Mouse (Mus musculus): ENCODE data around the gene Krt25. TPM values are rescaled to one million over a fixed set of nuclear protein-coding genes. Genes with fewer than 3 reads are reported as not detected.
A peak's percentile ranks its signal among the peaks of the same experiment; 100 is the strongest.

The Krt25 gene
- polyA plus RNA-seq, 1 experiment, result 0.16 TPM

DNA sequence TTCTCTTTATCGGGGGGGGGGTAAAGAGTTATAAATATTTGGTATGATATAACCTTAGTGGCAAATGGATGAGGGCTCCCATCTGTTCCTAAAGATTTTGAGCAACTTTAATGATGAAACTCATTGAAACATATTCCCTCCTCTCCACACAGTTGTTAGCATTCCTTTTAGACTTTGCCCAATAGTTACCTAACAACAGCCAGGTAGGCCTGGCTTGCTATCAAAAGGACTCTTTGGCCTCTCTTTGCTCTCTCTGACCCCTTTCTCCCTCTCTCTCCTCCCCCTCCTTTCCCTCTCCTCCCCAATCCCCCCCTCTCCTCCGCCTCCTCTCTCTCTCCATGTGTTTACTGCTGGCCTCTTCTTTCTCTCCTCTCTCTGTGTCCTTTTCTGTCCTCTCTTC is 8.2 kb downstream of the Krt25 start:
- Histone ChIP-seq H3K27me3 (ENCODE audit: control insufficient read depth, insufficient read depth, low read length) (no peaks in the 10 kb centered on the region), H3K4me3 (ENCODE audit: control insufficient read depth, insufficient read depth, low read length) (no peak overlapping the region), H3K27ac (ENCODE audit: control insufficient read depth, insufficient read depth, low read length) (no peak overlapping the region), H3K4me1 (replicated peaks; ENCODE audit: control insufficient read depth, insufficient read depth, low read length) (no peaks in the 10 kb centered on the region), H3K36me3 (ENCODE audit: control insufficient read depth, insufficient read depth, low read length) (no peaks in the 10 kb centered on the region)
- 93% methylated on average over 2 of the region's 2 CpGs for WGBS
- no peak for DNase-seq
- no peak for TF ChIP-seq POLR2A (IDR thresholded peaks at IDR 0.05; ENCODE audit: control insufficient read depth, extremely low read depth, insufficient read depth, low read length, poor library complexity)
- TF ChIP-seq CTCF (IDR thresholded peaks at IDR 0.05; ENCODE audit: borderline replicate concordance, control insufficient read depth, extremely low read depth, insufficient read depth, low read length, poor library complexity), result no peak

DNA sequence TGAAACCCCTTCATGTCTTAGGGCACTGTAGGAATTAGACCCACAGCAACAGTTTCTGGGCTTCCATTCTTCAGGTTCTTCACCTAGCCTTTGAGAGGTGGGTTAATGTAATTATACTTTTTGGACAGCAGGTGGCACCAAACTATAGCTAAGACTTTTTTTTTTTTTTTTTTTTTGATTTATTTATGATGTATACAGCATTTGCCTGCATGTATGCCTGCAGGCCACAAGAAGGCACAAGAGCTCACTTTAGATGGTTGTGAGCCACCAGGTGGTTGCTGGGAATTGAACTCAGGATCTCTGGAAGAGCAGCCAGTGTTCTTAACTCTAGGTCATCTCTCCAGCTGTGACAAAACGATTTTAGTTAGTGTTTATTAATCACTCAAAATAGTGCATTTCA is 11.9 kb downstream of the Krt25 start:
- WGBS, result 97% methylated on average over 1 of the region's 1 CpGs
- no peaks in the 10 kb centered on the region for H3K4me1 ChIP-seq (replicated peaks; ENCODE audit: control insufficient read depth, insufficient read depth, low read length)
- H3K36me3 ChIP-seq (ENCODE audit: control insufficient read depth, insufficient read depth, low read length), result no peaks in the 10 kb centered on the region
- DNase-seq, result peak; percentile 6
- no peak overlapping the region for H3K4me3 ChIP-seq (ENCODE audit: control insufficient read depth, insufficient read depth, low read length)
- TF ChIP-seq CTCF (IDR thresholded peaks at IDR 0.05; ENCODE audit: borderline replicate concordance, control insufficient read depth, extremely low read depth, insufficient read depth, low read length, poor library complexity), result no peak
- no peak for TF ChIP-seq POLR2A (IDR thresholded peaks at IDR 0.05; ENCODE audit: control insufficient read depth, extremely low read depth, insufficient read depth, low read length, poor library complexity)
- H3K27me3 ChIP-seq (ENCODE audit: control insufficient read depth, insufficient read depth, low read length), result no peaks in the 10 kb centered on the region
- H3K27ac ChIP-seq (ENCODE audit: control insufficient read depth, insufficient read depth, low read length), result no peak overlapping the region

DNA sequence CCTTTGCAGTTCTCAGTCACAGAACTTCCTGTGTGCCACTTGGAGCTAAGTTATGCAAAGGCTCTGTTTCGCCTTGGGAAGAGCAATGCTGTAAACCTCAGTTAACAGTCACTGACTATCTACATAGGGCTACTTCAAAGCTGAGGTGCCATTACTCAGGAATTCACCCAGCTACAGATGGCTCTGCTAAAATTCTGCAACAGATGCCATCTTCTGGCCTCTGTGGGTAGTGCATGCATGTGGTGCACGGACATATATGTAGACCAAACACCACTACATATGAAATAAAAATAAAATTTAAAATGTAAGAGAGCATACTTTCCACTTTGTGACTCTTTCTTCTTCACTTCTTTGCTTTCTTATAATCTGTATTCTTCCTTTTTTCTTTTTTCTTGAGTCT is 15.2 kb downstream of the Krt25 start:
- H3K27me3 ChIP-seq (ENCODE audit: control insufficient read depth, insufficient read depth, low read length), result no peaks in the 10 kb centered on the region
- no peak for TF ChIP-seq CTCF (IDR thresholded peaks at IDR 0.05; ENCODE audit: borderline replicate concordance, control insufficient read depth, extremely low read depth, insufficient read depth, low read length, poor library complexity)
- TF ChIP-seq POLR2A (IDR thresholded peaks at IDR 0.05; ENCODE audit: control insufficient read depth, extremely low read depth, insufficient read depth, low read length, poor library complexity), result no peak
- DNase-seq, result peak; percentile 62
- H3K4me3 ChIP-seq (ENCODE audit: control insufficient read depth, insufficient read depth, low read length), result no peak overlapping the region
- WGBS, result 37% methylated on average over 2 of the region's 2 CpGs
- H3K4me1 ChIP-seq (replicated peaks; ENCODE audit: control insufficient read depth, insufficient read depth, low read length), result no peaks in the 10 kb centered on the region
- H3K27ac ChIP-seq (ENCODE audit: control insufficient read depth, insufficient read depth, low read length), result no peak overlapping the region
- no peaks in the 10 kb centered on the region for H3K36me3 ChIP-seq (ENCODE audit: control insufficient read depth, insufficient read depth, low read length)

DNA sequence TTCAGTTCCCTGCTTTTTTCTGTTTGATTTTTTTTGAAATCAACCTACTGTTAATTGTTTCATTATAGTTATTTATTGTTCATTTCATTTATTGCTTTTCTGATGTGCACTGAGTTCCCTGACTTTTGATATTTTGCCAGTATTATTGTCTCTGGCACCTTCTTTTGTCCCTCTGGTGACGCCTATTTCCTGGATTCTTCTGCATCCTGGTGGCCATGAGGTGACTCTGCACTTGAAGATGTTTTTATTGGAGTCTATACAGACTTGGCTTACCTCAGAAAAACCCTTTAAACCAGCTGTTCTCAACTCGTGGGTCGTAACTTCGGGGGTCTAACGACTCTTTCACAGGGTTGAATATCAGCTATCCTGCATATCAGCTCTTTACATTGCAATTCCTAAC is 27.7 kb downstream of the Krt25 start:
- Histone ChIP-seq H3K4me3 (ENCODE audit: control insufficient read depth, insufficient read depth, low read length) (no peak overlapping the region), H3K36me3 (ENCODE audit: control insufficient read depth, insufficient read depth, low read length) (no peaks in the 10 kb centered on the region), H3K4me1 (replicated peaks; ENCODE audit: control insufficient read depth, insufficient read depth, low read length) (no peaks in the 10 kb centered on the region), H3K27me3 (ENCODE audit: control insufficient read depth, insufficient read depth, low read length) (no peaks in the 10 kb centered on the region), H3K27ac (ENCODE audit: control insufficient read depth, insufficient read depth, low read length) (no peak overlapping the region)
- DNase-seq, result no peak
- 53% methylated on average over 5 of the region's 5 CpGs for WGBS
- TF ChIP-seq POLR2A (IDR thresholded peaks at IDR 0.05; ENCODE audit: control insufficient read depth, extremely low read depth, insufficient read depth, low read length, poor library complexity) (no peak), CTCF (IDR thresholded peaks at IDR 0.05; ENCODE audit: borderline replicate concordance, control insufficient read depth, extremely low read depth, insufficient read depth, low read length, poor library complexity) (no peak)

DNA sequence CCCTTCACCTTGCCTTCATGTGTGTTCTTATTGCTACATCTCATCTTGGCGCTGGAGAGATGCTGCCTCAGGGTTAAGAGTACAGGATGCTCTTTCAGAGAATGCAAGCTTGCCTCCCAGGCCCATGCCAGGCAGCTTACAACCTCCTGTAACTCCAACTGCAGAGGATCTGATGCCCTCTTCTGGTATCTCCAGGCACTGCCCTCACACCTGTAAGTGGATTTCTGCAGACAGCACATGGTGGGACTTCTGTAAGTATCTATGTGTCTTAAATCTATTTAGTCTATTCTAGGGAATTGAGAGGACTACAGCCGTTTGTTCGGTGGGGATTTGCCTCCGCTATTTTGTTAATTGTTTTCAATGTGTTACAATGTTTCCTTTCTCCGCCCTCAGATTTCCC is 29.9 kb downstream of the Krt25 start:
- H3K4me3 ChIP-seq (ENCODE audit: control insufficient read depth, insufficient read depth, low read length), result no peak overlapping the region
- 67% methylated on average over 5 of the region's 5 CpGs for WGBS
- no peak for TF ChIP-seq POLR2A (IDR thresholded peaks at IDR 0.05; ENCODE audit: control insufficient read depth, extremely low read depth, insufficient read depth, low read length, poor library complexity)
- TF ChIP-seq CTCF (IDR thresholded peaks at IDR 0.05; ENCODE audit: borderline replicate concordance, control insufficient read depth, extremely low read depth, insufficient read depth, low read length, poor library complexity), result no peak
- H3K27me3 ChIP-seq (ENCODE audit: control insufficient read depth, insufficient read depth, low read length), result no peaks in the 10 kb centered on the region
- no peaks in the 10 kb centered on the region for H3K36me3 ChIP-seq (ENCODE audit: control insufficient read depth, insufficient read depth, low read length)
- no peak overlapping the region for H3K27ac ChIP-seq (ENCODE audit: control insufficient read depth, insufficient read depth, low read length)
- peak; percentile 52 for DNase-seq
- no peaks in the 10 kb centered on the region for H3K4me1 ChIP-seq (replicated peaks; ENCODE audit: control insufficient read depth, insufficient read depth, low read length)

DNA sequence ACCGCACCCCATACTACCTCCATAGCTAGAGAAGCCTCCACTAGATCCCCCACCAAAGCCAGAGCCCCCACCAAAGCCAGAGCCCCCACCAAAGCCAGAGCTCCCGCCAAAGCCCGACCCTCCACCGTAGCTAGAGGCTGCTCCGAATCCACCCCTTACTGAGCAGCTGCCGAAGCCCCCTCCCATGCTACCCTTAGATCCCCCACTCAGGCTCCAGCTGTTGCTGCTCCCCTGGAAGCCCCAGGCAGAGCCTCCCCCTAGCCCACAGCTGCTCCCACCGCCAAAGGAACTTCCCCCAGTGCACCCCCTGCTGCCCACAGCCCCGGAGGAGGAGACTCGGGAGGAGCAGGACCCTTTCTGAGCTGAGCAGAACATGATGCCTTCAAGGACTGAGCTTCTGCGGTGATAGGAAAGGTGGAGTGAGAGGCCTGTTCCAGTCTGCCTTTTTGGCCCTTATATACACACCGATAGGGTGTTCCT is 37.9 kb downstream of the Krt25 start, which contains the start of gene Krt24:
TSS of gene Krt24 (minus strand) at position 430 of the 480 bp plus-strand sequence.
- DNase-seq, result no peak
- WGBS, result 56% methylated on average over 11 of the region's 11 CpGs
- no peaks in the 10 kb centered on the region for H3K36me3 ChIP-seq (ENCODE audit: control insufficient read depth, insufficient read depth, low read length)

DNA sequence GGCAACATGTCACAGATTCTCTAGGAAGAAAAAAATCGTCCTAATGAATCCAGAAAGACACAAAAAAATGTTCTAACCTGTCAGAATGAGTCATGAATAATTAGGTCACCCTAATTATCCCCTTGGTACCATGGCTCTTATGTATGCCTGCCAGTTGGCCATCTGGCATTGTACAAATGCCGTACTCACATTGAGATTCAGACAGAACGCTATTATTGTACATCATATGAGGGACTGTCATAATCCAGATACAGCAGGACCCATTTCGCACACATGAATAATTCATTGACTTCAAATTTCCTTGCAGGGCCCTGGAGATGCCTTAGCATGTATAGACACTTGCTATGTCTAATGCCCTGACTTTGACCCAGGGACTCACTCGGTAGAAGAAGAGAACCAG is 38.7 kb downstream of the Krt25 start:
- Histone ChIP-seq H3K27ac (ENCODE audit: control insufficient read depth, insufficient read depth, low read length) (no peak overlapping the region), H3K36me3 (ENCODE audit: control insufficient read depth, insufficient read depth, low read length) (no peaks in the 10 kb centered on the region), H3K4me3 (ENCODE audit: control insufficient read depth, insufficient read depth, low read length) (no peak overlapping the region), H3K27me3 (ENCODE audit: control insufficient read depth, insufficient read depth, low read length) (no peaks in the 10 kb centered on the region), H3K4me1 (replicated peaks; ENCODE audit: control insufficient read depth, insufficient read depth, low read length) (no peaks in the 10 kb centered on the region)
- no peak for TF ChIP-seq POLR2A (IDR thresholded peaks at IDR 0.05; ENCODE audit: control insufficient read depth, extremely low read depth, insufficient read depth, low read length, poor library complexity)
- TF ChIP-seq CTCF (IDR thresholded peaks at IDR 0.05; ENCODE audit: borderline replicate concordance, control insufficient read depth, extremely low read depth, insufficient read depth, low read length, poor library complexity), result no peak
- 91% methylated on average over 5 of the region's 5 CpGs for WGBS
- DNase-seq, result no peak

More for the DNA sequence above, 37.9 kb downstream of the Krt25 start, which contains the start of gene Krt24:
- no peaks in the 10 kb centered on the region for H3K27me3 ChIP-seq (ENCODE audit: control insufficient read depth, insufficient read depth, low read length)
- TF ChIP-seq CTCF (IDR thresholded peaks at IDR 0.05; ENCODE audit: borderline replicate concordance, control insufficient read depth, extremely low read depth, insufficient read depth, low read length, poor library complexity) (no peak), POLR2A (IDR thresholded peaks at IDR 0.05; ENCODE audit: control insufficient read depth, extremely low read depth, insufficient read depth, low read length, poor library complexity) (no peak)
- H3K4me3 ChIP-seq (ENCODE audit: control insufficient read depth, insufficient read depth, low read length), result no peak within 1 kb of the TSS
- H3K4me1 ChIP-seq (replicated peaks; ENCODE audit: control insufficient read depth, insufficient read depth, low read length), result no peaks in the 10 kb centered on the region
- no peak within 1 kb of the TSS for H3K27ac ChIP-seq (ENCODE audit: control insufficient read depth, insufficient read depth, low read length)

Data from thymus, adult 2 months (tissue).